Mouse (Mus musculus): ENCODE measurements around the gene Ppp3ca.

Gene Ppp3ca

GRCm38 (mm10) chr3:136763717-136764270 is 93.9 kb downstream of the Ppp3ca start:
- no peak for DNase-seq (ENCODE audit: extremely low spot score, low spot score)

- DNase-seq (ENCODE audit: extremely low spot score, low spot score): no peak
Measured at GRCm38 (mm10) chr3:136765569-136765968, 95.6 kb downstream of the Ppp3ca start.

- DNase-seq (ENCODE audit: extremely low spot score, low spot score): no peak
Measured at GRCm38 (mm10) chr3:136768775-136769485, 99.0 kb downstream of the Ppp3ca start.

- DNase-seq (ENCODE audit: extremely low spot score, low spot score): no peak
Measured at GRCm38 (mm10) chr3:136769486-136769882, 99.6 kb downstream of the Ppp3ca start.

- no peak for DNase-seq (ENCODE audit: extremely low spot score, low spot score)
Measured at GRCm38 (mm10) chr3:136771700-136772099, 101.8 kb downstream of the Ppp3ca start.

GRCm38 (mm10) chr3:136773217-136773616 is 103.3 kb downstream of the Ppp3ca start:
- DNase-seq (ENCODE audit: extremely low spot score, low spot score): no peak

- no peak for DNase-seq (ENCODE audit: extremely low spot score, low spot score)
Measured at GRCm38 (mm10) chr3:136774196-136774595, 104.3 kb downstream of the Ppp3ca start.

GRCm38 (mm10) chr3:136776525-136776924 is 106.6 kb downstream of the Ppp3ca start:
- no peak for DNase-seq (ENCODE audit: extremely low spot score, low spot score)

GRCm38 (mm10) chr3:136777380-136777779 is 107.5 kb downstream of the Ppp3ca start:
- no peak for DNase-seq (ENCODE audit: extremely low spot score, low spot score)

GRCm38 (mm10) chr3:136777787-136778216 is 107.9 kb downstream of the Ppp3ca start:
- no peak for DNase-seq (ENCODE audit: extremely low spot score, low spot score)

- no peak for DNase-seq (ENCODE audit: extremely low spot score, low spot score)
Measured at GRCm38 (mm10) chr3:136780321-136780720, 110.4 kb downstream of the Ppp3ca start.

- no peak for DNase-seq (ENCODE audit: extremely low spot score, low spot score)
Measured at GRCm38 (mm10) chr3:136782058-136782457, 112.1 kb downstream of the Ppp3ca start.

GRCm38 (mm10) chr3:136785686-136786085 is 115.8 kb downstream of the Ppp3ca start:
- no peak for DNase-seq (ENCODE audit: extremely low spot score, low spot score)

GRCm38 (mm10) chr3:136790261-136790871 is 120.4 kb downstream of the Ppp3ca start:
- DNase-seq (ENCODE audit: extremely low spot score, low spot score): no peak

- no peak for DNase-seq (ENCODE audit: extremely low spot score, low spot score)
Measured at GRCm38 (mm10) chr3:136791404-136791803, 121.5 kb downstream of the Ppp3ca start.

GRCm38 (mm10) chr3:136791946-136792345 is 122.0 kb downstream of the Ppp3ca start:
- no peak for DNase-seq (ENCODE audit: extremely low spot score, low spot score)

- no peak for DNase-seq (ENCODE audit: extremely low spot score, low spot score)
Measured at GRCm38 (mm10) chr3:136793411-136793810, 123.5 kb downstream of the Ppp3ca start.

- DNase-seq (ENCODE audit: extremely low spot score, low spot score): no peak
Measured at GRCm38 (mm10) chr3:136794426-136795217, 124.7 kb downstream of the Ppp3ca start.

GRCm38 (mm10) chr3:136798896-136799295 is 129.0 kb downstream of the Ppp3ca start:
- DNase-seq (ENCODE audit: extremely low spot score, low spot score): no peak

- DNase-seq (ENCODE audit: extremely low spot score, low spot score): no peak
Measured at GRCm38 (mm10) chr3:136802595-136802994, 132.7 kb downstream of the Ppp3ca start.

- DNase-seq (ENCODE audit: extremely low spot score, low spot score): no peak
Measured at GRCm38 (mm10) chr3:136805897-136806296, 136.0 kb downstream of the Ppp3ca start.

- DNase-seq (ENCODE audit: extremely low spot score, low spot score): no peak
Measured at GRCm38 (mm10) chr3:136810271-136810670, 140.3 kb downstream of the Ppp3ca start.
